Mouse (Mus musculus) lung, adult 2 months (tissue): Measurements from ENCODE around the gene Igsf8.

ENCODE experiments used
- CTCF ChIP-seq: fragments of 200-500 bp; IDR thresholded peaks from 2 replicates; pipeline ENCODE4 v1.5.1; 2011; ENCODE audit warnings: mild to moderate bottlenecking, low read length, control low read depth; ENCODE audit not compliant: insufficient read depth
- POLR2A ChIP-seq: fragments of 200-500 bp; IDR thresholded peaks from 2 replicates; pipeline ENCODE4 v1.6.1; 2011; ENCODE audit warnings: low read depth, mild to moderate bottlenecking, control low read depth, low read length, borderline replicate concordance; ENCODE audit errors: extremely low read depth

- TF ChIP-seq POLR2A (no peak), CTCF (no peak)
Observed at GRCm38 (mm10) chr1:172314911-172315310, 53.5 kb downstream of the Igsf8 start.
